Mouse (Mus musculus): ENCODE measurements around the gene Tlr4. TPM values are rescaled to one million over a fixed set of nuclear protein-coding genes. Genes with fewer than 3 reads are reported as not detected.
A peak's percentile ranks its signal among the peaks of the same experiment; 100 is the strongest.

Tlr4 gene
- 2.7 and 2.9 TPM in 2 replicates for polyA plus RNA-seq (2015; fragmentation: Nextera tagmentation; extraction: Ambion mirVana)

- Histone ChIP-seq H3K36me3 (ENCODE audit: control insufficient read depth, insufficient read depth) (no peaks in the 10 kb centered on the region), H3K9ac (ENCODE audit: low read length) (peak within 1 kb of the TSS; percentile 60), H3K27ac (ENCODE audit: low read length) (peak within 1 kb of the TSS; percentile 85), H3K27me3 (ENCODE audit: control insufficient read depth, insufficient read depth, low read length) (no peaks in the 10 kb centered on the region), H3K4me1 (ENCODE audit: control insufficient read depth, insufficient read depth, low read length) (peaks cover 5% of the 10 kb centered on the region), H3K4me2 (ENCODE audit: low read depth, low read length) (peak within 1 kb of the TSS; percentile 64), H3K4me3 (ENCODE audit: low read length) (peak within 1 kb of the TSS; percentile 53), H3K9me3 (replicated peaks; ENCODE audit: control insufficient read depth, low read length) (no peaks in the 10 kb centered on the region)
- ATAC-seq (replicated peaks; ENCODE audit: extremely low read depth, insufficient read depth, low FRiP score), result peak; percentile 19; the same call in 1 of the 2 replicates
- 37% methylated on average over 11 of the region's 11 CpGs for WGBS
These were observed at the start of gene Tlr4 for GRCm38 (mm10) chr4:66827463-66828162. Tlr4 (plus strand) TSS chr4:66827584.

DNA sequence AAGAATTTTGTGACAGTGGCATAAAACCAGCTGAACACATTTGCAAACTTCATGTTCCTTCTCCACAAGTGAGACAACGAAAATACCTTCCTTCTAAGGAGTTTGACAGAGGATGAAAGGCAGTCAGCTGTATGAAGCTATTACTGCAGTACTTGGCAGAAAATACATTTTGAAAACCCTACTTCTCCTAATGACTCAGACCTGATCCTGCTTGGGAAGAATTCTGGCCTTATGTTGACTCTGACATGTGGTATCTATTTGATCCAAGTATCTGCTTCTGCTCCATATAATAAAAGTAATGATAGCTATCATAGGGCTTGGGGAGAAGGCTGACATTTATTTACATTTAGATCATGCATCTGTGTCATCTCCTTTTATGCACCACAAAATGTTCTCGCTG, 33.1 kb upstream of the Tlr4 start:
- Histone ChIP-seq H3K4me2 (ENCODE audit: low read depth, low read length) (no peak overlapping the region), H3K9me3 (replicated peaks; ENCODE audit: control insufficient read depth, low read length) (no peaks in the 10 kb centered on the region), H3K4me1 (ENCODE audit: control insufficient read depth, insufficient read depth, low read length) (no peaks in the 10 kb centered on the region)

DNA sequence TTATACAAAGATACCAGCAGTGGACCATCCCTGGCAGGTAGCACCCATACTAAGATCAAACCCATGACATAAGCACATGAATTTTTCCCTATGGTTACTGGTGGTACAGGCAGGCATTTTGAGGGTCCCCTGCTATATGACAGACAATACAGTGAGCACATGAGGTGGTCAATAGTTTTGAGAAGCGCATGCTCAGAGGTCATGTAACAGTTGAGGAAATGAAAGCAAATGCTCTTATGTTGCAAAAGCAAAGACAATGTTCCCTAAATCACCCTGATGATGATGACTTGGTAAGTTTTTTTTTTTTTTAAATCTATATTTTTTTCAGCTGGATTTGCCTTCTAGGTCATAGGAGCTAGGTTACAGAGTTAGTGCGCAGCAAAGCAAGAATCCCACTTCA, 30.7 kb upstream of the Tlr4 start:
- WGBS, result 95% methylated on average over 2 of the region's 2 CpGs
- no peak overlapping the region for H3K27ac ChIP-seq (ENCODE audit: low read length)
- H3K4me2 ChIP-seq (ENCODE audit: low read depth, low read length), result no peak overlapping the region
- no peak overlapping the region for H3K9ac ChIP-seq (ENCODE audit: low read length)
- no peaks in the 10 kb centered on the region for H3K27me3 ChIP-seq (ENCODE audit: control insufficient read depth, insufficient read depth, low read length)
- ATAC-seq (replicated peaks; ENCODE audit: extremely low read depth, insufficient read depth, low FRiP score), result no peak
- no peaks in the 10 kb centered on the region for H3K9me3 ChIP-seq (replicated peaks; ENCODE audit: control insufficient read depth, low read length)
- no peaks in the 10 kb centered on the region for H3K36me3 ChIP-seq (ENCODE audit: control insufficient read depth, insufficient read depth)
- H3K4me1 ChIP-seq (ENCODE audit: control insufficient read depth, insufficient read depth, low read length), result no peaks in the 10 kb centered on the region
- no peak overlapping the region for H3K4me3 ChIP-seq (ENCODE audit: low read length)

More for the DNA sequence above, 33.1 kb upstream of the Tlr4 start:
- no peak overlapping the region for H3K27ac ChIP-seq (ENCODE audit: low read length)
- 75% methylated on average over 2 of the region's 2 CpGs for WGBS
- H3K9ac ChIP-seq (ENCODE audit: low read length), result no peak overlapping the region
- no peaks in the 10 kb centered on the region for H3K36me3 ChIP-seq (ENCODE audit: control insufficient read depth, insufficient read depth)
- H3K4me3 ChIP-seq (ENCODE audit: low read length), result no peak overlapping the region
- ATAC-seq (replicated peaks; ENCODE audit: extremely low read depth, insufficient read depth, low FRiP score), result no peak
- H3K27me3 ChIP-seq (ENCODE audit: control insufficient read depth, insufficient read depth, low read length), result no peaks in the 10 kb centered on the region

DNA sequence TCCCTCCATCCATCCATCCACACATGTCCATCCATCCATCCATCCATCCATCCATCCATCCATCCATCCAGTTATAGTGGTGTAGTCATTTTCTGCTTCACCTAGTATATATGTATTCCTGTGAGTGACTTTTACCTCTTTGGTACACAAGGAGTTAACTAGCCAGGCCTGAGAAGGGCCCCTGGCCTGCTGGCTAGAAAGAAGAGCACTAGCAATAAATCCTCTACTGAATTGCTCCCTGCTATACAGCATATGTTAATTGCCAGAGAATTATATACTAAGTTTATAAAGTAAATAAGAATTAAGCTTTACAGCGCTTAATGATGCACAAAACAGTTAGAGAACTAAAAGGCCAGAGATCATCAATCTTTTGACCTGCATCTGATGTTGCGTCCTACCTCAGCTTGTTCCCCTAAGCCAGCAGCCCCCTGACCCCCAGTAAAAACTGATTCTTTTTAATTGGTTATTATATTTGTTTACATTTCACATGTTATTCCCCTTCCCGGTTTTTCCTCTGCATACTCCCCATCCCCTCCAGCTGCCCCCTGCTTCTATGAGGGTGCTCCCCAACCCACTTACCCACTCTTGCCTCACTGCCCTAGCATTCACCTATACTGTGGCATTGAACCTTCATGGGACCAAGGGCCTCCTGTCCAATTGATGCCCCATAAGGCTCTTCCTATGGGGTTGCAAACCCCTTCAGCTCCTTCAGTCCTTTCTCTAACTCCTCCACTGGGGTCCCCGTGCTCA, 22.7 kb upstream of the Tlr4 start:
- no peak overlapping the region for H3K4me3 ChIP-seq (ENCODE audit: low read length)
- H3K9me3 ChIP-seq (replicated peaks; ENCODE audit: control insufficient read depth, low read length), result no peaks in the 10 kb centered on the region
- 77% methylated on average over 4 of the region's 4 CpGs for WGBS
- H3K9ac ChIP-seq (ENCODE audit: low read length), result no peak overlapping the region
- H3K4me1 ChIP-seq (ENCODE audit: control insufficient read depth, insufficient read depth, low read length), result no peaks in the 10 kb centered on the region
- H3K4me2 ChIP-seq (ENCODE audit: low read depth, low read length), result no peak overlapping the region
- no peak for ATAC-seq (replicated peaks; ENCODE audit: extremely low read depth, insufficient read depth, low FRiP score)
- no peaks in the 10 kb centered on the region for H3K27me3 ChIP-seq (ENCODE audit: control insufficient read depth, insufficient read depth, low read length)
- no peak overlapping the region for H3K27ac ChIP-seq (ENCODE audit: low read length)
- no peaks in the 10 kb centered on the region for H3K36me3 ChIP-seq (ENCODE audit: control insufficient read depth, insufficient read depth)

GRCm38 (mm10) chr4:66805747-66806146, 21.6 kb upstream of the Tlr4 start:
- no peaks in the 10 kb centered on the region for H3K36me3 ChIP-seq (ENCODE audit: control insufficient read depth, insufficient read depth)
- H3K27me3 ChIP-seq (ENCODE audit: control insufficient read depth, insufficient read depth, low read length), result no peaks in the 10 kb centered on the region
- ATAC-seq (replicated peaks; ENCODE audit: extremely low read depth, insufficient read depth, low FRiP score), result no peak
- no peaks in the 10 kb centered on the region for H3K9me3 ChIP-seq (replicated peaks; ENCODE audit: control insufficient read depth, low read length)
- H3K4me2 ChIP-seq (ENCODE audit: low read depth, low read length), result no peak overlapping the region
- no peaks in the 10 kb centered on the region for H3K4me1 ChIP-seq (ENCODE audit: control insufficient read depth, insufficient read depth, low read length)
- H3K4me3 ChIP-seq (ENCODE audit: low read length), result no peak overlapping the region
- H3K27ac ChIP-seq (ENCODE audit: low read length), result no peak overlapping the region
- H3K9ac ChIP-seq (ENCODE audit: low read length), result no peak overlapping the region

GRCm38 (mm10) chr4:66816364-66817026, 10.9 kb upstream of the Tlr4 start:
- H3K9me3 ChIP-seq (replicated peaks; ENCODE audit: control insufficient read depth, low read length), result no peaks in the 10 kb centered on the region
- no peaks in the 10 kb centered on the region for H3K27me3 ChIP-seq (ENCODE audit: control insufficient read depth, insufficient read depth, low read length)
- no peak overlapping the region for H3K4me3 ChIP-seq (ENCODE audit: low read length)
- no peak overlapping the region for H3K4me2 ChIP-seq (ENCODE audit: low read depth, low read length)
- no peak overlapping the region for H3K27ac ChIP-seq (ENCODE audit: low read length)
- H3K9ac ChIP-seq (ENCODE audit: low read length), result no peak overlapping the region
- WGBS, result 76% methylated on average over 3 of the region's 3 CpGs
- H3K36me3 ChIP-seq (ENCODE audit: control insufficient read depth, insufficient read depth), result no peaks in the 10 kb centered on the region
- ATAC-seq (replicated peaks; ENCODE audit: extremely low read depth, insufficient read depth, low FRiP score), result no peak
- H3K4me1 ChIP-seq (ENCODE audit: control insufficient read depth, insufficient read depth, low read length), result no peaks in the 10 kb centered on the region

DNA sequence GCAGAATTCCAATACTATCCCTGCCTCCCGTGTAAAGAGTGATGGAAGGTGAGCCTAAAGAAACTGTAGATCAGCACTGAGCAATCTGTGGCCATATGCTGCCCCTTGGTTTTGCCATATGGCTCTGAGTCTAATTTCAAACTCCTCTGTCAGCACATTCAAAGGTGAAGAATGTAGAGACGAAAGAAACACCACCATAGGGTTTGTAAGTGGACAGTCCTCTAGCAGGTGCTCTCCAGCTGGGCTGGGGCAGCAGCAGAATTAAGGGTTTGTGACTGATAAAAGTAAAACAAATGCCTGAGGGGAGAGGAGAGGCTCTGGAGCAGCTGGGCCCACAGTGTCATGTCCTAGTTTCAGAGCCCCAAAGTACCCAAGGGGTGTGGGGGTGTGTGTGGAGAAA, 6.2 kb upstream of the Tlr4 start:
- no peaks in the 10 kb centered on the region for H3K4me1 ChIP-seq (ENCODE audit: control insufficient read depth, insufficient read depth, low read length)
- H3K27ac ChIP-seq (ENCODE audit: low read length), result no peak overlapping the region
- no peaks in the 10 kb centered on the region for H3K27me3 ChIP-seq (ENCODE audit: control insufficient read depth, insufficient read depth, low read length)
- ATAC-seq (replicated peaks; ENCODE audit: extremely low read depth, insufficient read depth, low FRiP score), result no peak
- 44% methylated on average over 2 of the region's 2 CpGs for WGBS
- no peak overlapping the region for H3K9ac ChIP-seq (ENCODE audit: low read length)
- H3K4me3 ChIP-seq (ENCODE audit: low read length), result no peak overlapping the region
- H3K4me2 ChIP-seq (ENCODE audit: low read depth, low read length), result no peak overlapping the region
- H3K9me3 ChIP-seq (replicated peaks; ENCODE audit: control insufficient read depth, low read length), result no peaks in the 10 kb centered on the region
- H3K36me3 ChIP-seq (ENCODE audit: control insufficient read depth, insufficient read depth), result no peaks in the 10 kb centered on the region

DNA sequence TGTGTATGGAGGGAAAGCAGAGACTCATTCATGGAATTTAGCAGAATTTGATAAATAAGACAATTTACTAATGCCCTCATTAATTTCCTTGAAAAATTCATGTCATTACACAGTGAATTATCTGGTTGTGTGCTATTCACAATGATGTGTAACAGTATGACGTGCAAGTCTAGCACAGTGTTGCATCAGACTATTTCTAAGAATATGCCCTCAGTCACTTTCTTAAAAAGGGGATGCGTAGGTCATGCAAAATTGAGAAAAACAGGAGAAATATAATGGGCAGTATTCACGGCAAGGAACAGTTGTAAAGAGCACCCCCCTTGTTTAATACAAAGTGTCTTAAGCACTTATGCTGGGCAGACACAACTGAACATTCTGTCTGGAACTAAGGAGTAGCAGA, 5.6 kb upstream of the Tlr4 start:
- H3K36me3 ChIP-seq (ENCODE audit: control insufficient read depth, insufficient read depth), result no peaks in the 10 kb centered on the region
- no peak overlapping the region for H3K9ac ChIP-seq (ENCODE audit: low read length)
- no peak for ATAC-seq (replicated peaks; ENCODE audit: extremely low read depth, insufficient read depth, low FRiP score)
- no peak overlapping the region for H3K4me2 ChIP-seq (ENCODE audit: low read depth, low read length)
- H3K4me1 ChIP-seq (ENCODE audit: control insufficient read depth, insufficient read depth, low read length), result no peaks in the 10 kb centered on the region
- H3K27ac ChIP-seq (ENCODE audit: low read length), result no peak overlapping the region
- no peaks in the 10 kb centered on the region for H3K27me3 ChIP-seq (ENCODE audit: control insufficient read depth, insufficient read depth, low read length)
- H3K9me3 ChIP-seq (replicated peaks; ENCODE audit: control insufficient read depth, low read length), result no peaks in the 10 kb centered on the region
- H3K4me3 ChIP-seq (ENCODE audit: low read length), result no peak overlapping the region
- WGBS, result 79% methylated on average over 3 of the region's 3 CpGs

- Histone ChIP-seq H3K4me3 (ENCODE audit: low read length) (peak overlapping the region; percentile 53), H3K9me3 (replicated peaks; ENCODE audit: control insufficient read depth, low read length) (no peaks in the 10 kb centered on the region), H3K36me3 (ENCODE audit: control insufficient read depth, insufficient read depth) (no peaks in the 10 kb centered on the region), H3K4me2 (ENCODE audit: low read depth, low read length) (peak overlapping the region; percentile 64), H3K27me3 (ENCODE audit: control insufficient read depth, insufficient read depth, low read length) (no peaks in the 10 kb centered on the region), H3K9ac (ENCODE audit: low read length) (peak overlapping the region; percentile 60), H3K4me1 (ENCODE audit: control insufficient read depth, insufficient read depth, low read length) (peaks cover 5% of the 10 kb centered on the region), H3K27ac (ENCODE audit: low read length) (peak overlapping the region; percentile 85)
- 52% methylated on average over 6 of the region's 6 CpGs for WGBS
- ATAC-seq (replicated peaks; ENCODE audit: extremely low read depth, insufficient read depth, low FRiP score), result no peak
These were observed 832 bp downstream of the Tlr4 start for GRCm38 (mm10) chr4:66828163-66828668.
